Mouse (Mus musculus) kidney, embryonic 14.5 days (tissue): ENCODE results near the gene Syt17. TPM values are rescaled to one million over a fixed set of nuclear protein-coding genes. Genes with fewer than 3 reads are reported as not detected.

Experiments used
- ATAC-seq: fragments of 200-750 bp; cut with Nextera tagmentation; 2 replicates; pipeline ENCODE4 v1.8.0; 2017; ENCODE audit warnings: moderate number of reproducible peaks, mild to moderate bottlenecking, moderate TSS enrichment, moderate library complexity; ENCODE audit not compliant: low FRiP score, low TSS enrichment
- H3K27ac ChIP-seq: fragments of 300-500 bp; sonication (generic); 2 replicates; pipeline ENCODE4 v1.5.1; 2014; ENCODE audit warnings: low read depth, mild to moderate bottlenecking, low read length, moderate library complexity, mixed read lengths
- H3K27me3 ChIP-seq: fragments of 300-500 bp; sonication (generic); 2 replicates; pipeline ENCODE4 v1.6.1; 2014; ENCODE audit warnings: mild to moderate bottlenecking, low read length; ENCODE audit not compliant: control insufficient read depth, insufficient read depth
- H3K36me3 ChIP-seq: fragments of 300-500 bp; sonication (generic); 2 replicates; pipeline ENCODE4 v1.6.1; 2014; ENCODE audit warnings: low read length, mixed read lengths; ENCODE audit not compliant: control insufficient read depth, insufficient read depth
- H3K4me1 ChIP-seq: fragments of 300-500 bp; sonication (generic); 2 replicates; pipeline ENCODE4 v1.6.1; 2014; ENCODE audit warnings: low read length, mixed read lengths; ENCODE audit not compliant: control insufficient read depth, insufficient read depth
- H3K4me2 ChIP-seq: fragments of 300-500 bp; sonication (generic); replicated peaks from 2 replicates; pipeline ENCODE4 v1.6.1; 2014; ENCODE audit warnings: low read depth, mild to moderate bottlenecking, low read length
- H3K4me3 ChIP-seq: fragments of 300-500 bp; sonication (generic); 2 replicates; pipeline ENCODE4 v1.5.1; 2014; ENCODE audit warnings: mild to moderate bottlenecking, low read length
- H3K9ac ChIP-seq: fragments of 300-500 bp; sonication (generic); 2 replicates; pipeline ENCODE4 v1.6.1; 2014; ENCODE audit warnings: low read depth, mild to moderate bottlenecking, low read length, moderate library complexity
- H3K9me3 ChIP-seq: fragments of 300-500 bp; sonication (generic); 2 replicates; pipeline ENCODE4 v1.6.1; 2016; ENCODE audit warnings: low read length; ENCODE audit not compliant: control insufficient read depth
- WGBS: fragments of 180-500 bp; shearing (Covaris S2); extraction: QIAGEN DNeasy Blood & Tissue Kit; methylation state at CpG from one replicate; pipeline ENCODE4 v1.1.7; 2014; 5-methylcytosine and 5-hydroxymethylcytosine counted together
- polyA plus RNA-seq: library from polyadenylated mRNA; unstranded; fragments of >200 nt; fragmentation: Nextera tagmentation; extraction: Ambion mirVana; gene quantifications from 2 replicates; pipeline ENCODE4 v1.2.1, GENCODE M21; 2014

Syt17 gene
- polyA plus RNA-seq, 1 experiment from 2014 or later: 11.4 TPM

- Histone ChIP-seq H3K9ac (no peak overlapping the region), H3K9me3 (no peaks in the 10 kb centered on the region), H3K27me3 (peaks cover 5% of the 10 kb centered on the region; the same call in 1 of the 2 replicates), H3K4me2 (no peak overlapping the region), H3K4me3 (no peak overlapping the region), H3K4me1 (peaks cover 7% of the 10 kb centered on the region; the same call in 1 of the 2 replicates), H3K27ac (no peak overlapping the region), H3K36me3 (no peaks in the 10 kb centered on the region)
- no peak for ATAC-seq
- WGBS: 34% methylated on average over 7 of the region's 7 CpGs
Observed at GRCm38 (mm10) chr7:118443895-118444485, 4.0 kb downstream of the Syt17 start.

- Histone ChIP-seq H3K4me2 (no peak overlapping the region; the same call in 1 of the 2 replicates), H3K36me3 (no peaks in the 10 kb centered on the region), H3K27me3 (peaks cover 5% of the 10 kb centered on the region; the same call in 1 of the 2 replicates), H3K9me3 (no peaks in the 10 kb centered on the region), H3K9ac (no peak overlapping the region), H3K4me1 (peaks cover 7% of the 10 kb centered on the region; the same call in 1 of the 2 replicates), H3K4me3 (no peak overlapping the region), H3K27ac (no peak overlapping the region)
- 0 out of 2 replicates have a peak, but pooled peaks have one; percentile 13 for ATAC-seq
- WGBS: 3% methylated on average over 9 of the region's 9 CpGs
Observed at GRCm38 (mm10) chr7:118443371-118443770, 4.7 kb downstream of the Syt17 start.

GRCm38 (mm10) chr7:118441535-118441934 lies 6.5 kb downstream of the Syt17 start:
- ATAC-seq: no peak
- no peaks in the 10 kb centered on the region for H3K4me1 ChIP-seq
- 91% methylated on average over 6 of the region's 6 CpGs for WGBS
- H3K27ac ChIP-seq: no peak overlapping the region
- no peak overlapping the region for H3K9ac ChIP-seq
- no peak overlapping the region for H3K4me2 ChIP-seq
- no peaks in the 10 kb centered on the region for H3K9me3 ChIP-seq
- no peak overlapping the region for H3K4me3 ChIP-seq
- H3K36me3 ChIP-seq: no peaks in the 10 kb centered on the region
- peaks cover under 1% of the 10 kb centered on the region; the same call in 1 of the 2 replicates for H3K27me3 ChIP-seq

- Histone ChIP-seq H3K9ac (no peak overlapping the region), H3K9me3 (no peaks in the 10 kb centered on the region), H3K27ac (no peak overlapping the region), H3K4me1 (no peaks in the 10 kb centered on the region), H3K27me3 (no peaks in the 10 kb centered on the region), H3K36me3 (no peaks in the 10 kb centered on the region), H3K4me2 (no peak overlapping the region), H3K4me3 (no peak overlapping the region)
- WGBS: 58% methylated on average over 7 of the region's 7 CpGs
- ATAC-seq: no peak
Observed at GRCm38 (mm10) chr7:118437101-118437802, 10.8 kb downstream of the Syt17 start.

GRCm38 (mm10) chr7:118428937-118429336 lies 19.1 kb downstream of the Syt17 start:
- no peaks in the 10 kb centered on the region for H3K4me1 ChIP-seq
- no peaks in the 10 kb centered on the region for H3K36me3 ChIP-seq
- ATAC-seq: no peak
- H3K9ac ChIP-seq: no peak overlapping the region
- no peaks in the 10 kb centered on the region for H3K27me3 ChIP-seq
- no peak overlapping the region for H3K4me2 ChIP-seq
- no peaks in the 10 kb centered on the region for H3K9me3 ChIP-seq
- no peak overlapping the region for H3K4me3 ChIP-seq
- H3K27ac ChIP-seq: no peak overlapping the region
- 75% methylated on average over 2 of the region's 2 CpGs for WGBS

- Histone ChIP-seq H3K4me2 (no peak overlapping the region), H3K27me3 (no peaks in the 10 kb centered on the region), H3K9ac (no peak overlapping the region), H3K4me3 (no peak overlapping the region), H3K9me3 (peaks cover 3% of the 10 kb centered on the region; the same call in 1 of the 2 replicates), H3K27ac (no peak overlapping the region), H3K36me3 (no peaks in the 10 kb centered on the region), H3K4me1 (peaks cover 2% of the 10 kb centered on the region; the same call in 1 of the 2 replicates)
- 64% methylated on average over 6 of the region's 6 CpGs for WGBS
- ATAC-seq: no peak
Observed at GRCm38 (mm10) chr7:118419491-118420180, 28.4 kb downstream of the Syt17 start.

- WGBS: 42% methylated on average over 3 of the region's 3 CpGs
- H3K4me1 ChIP-seq: peaks cover 5% of the 10 kb centered on the region; the same call in 1 of the 2 replicates
- peak; percentile 75; the same call in 1 of the 2 replicates for ATAC-seq
Observed at GRCm38 (mm10) chr7:118414183-118414582, 33.8 kb downstream of the Syt17 start.

GRCm38 (mm10) chr7:118411877-118412276 lies 36.1 kb downstream of the Syt17 start:
- no peak overlapping the region for H3K4me2 ChIP-seq
- no peak overlapping the region for H3K27ac ChIP-seq
- H3K4me1 ChIP-seq: peaks cover 5% of the 10 kb centered on the region; the same call in 1 of the 2 replicates
- no peaks in the 10 kb centered on the region for H3K36me3 ChIP-seq
- H3K27me3 ChIP-seq: no peaks in the 10 kb centered on the region
- H3K9me3 ChIP-seq: peaks cover 3% of the 10 kb centered on the region; the same call in 1 of the 2 replicates
- H3K4me3 ChIP-seq: no peak overlapping the region
- WGBS: 82% methylated on average over 3 of the region's 3 CpGs
- ATAC-seq: no peak
- H3K9ac ChIP-seq: no peak overlapping the region

More at GRCm38 (mm10) chr7:118414183-118414582, 33.8 kb downstream of the Syt17 start:
- Histone ChIP-seq H3K27me3 (no peaks in the 10 kb centered on the region), H3K27ac (no peak overlapping the region), H3K9me3 (peaks cover 3% of the 10 kb centered on the region; the same call in 1 of the 2 replicates), H3K36me3 (no peaks in the 10 kb centered on the region), H3K4me2 (no peak overlapping the region), H3K4me3 (no peak overlapping the region), H3K9ac (no peak overlapping the region)
